Mouse (Mus musculus): ENCODE data around the gene Cst9. TPM values are rescaled to one million over a fixed set of nuclear protein-coding genes. Genes with fewer than 3 reads are reported as not detected.

The Cst9 gene
- not detected for total RNA-seq (2023)

GRCm38 (mm10) chr2:148834912-148835311 is at the start of gene Cst9:
TSS of gene Cst9 (plus strand) at chr2:148835147.

GRCm38 (mm10) chr2:148789142-148789541 is 45.8 kb upstream of the Cst9 start, which contains the start of gene Cst12:
TSS of gene Cst12 (plus strand) at chr2:148789361.

GRCm38 (mm10) chr2:148798485-148798884 is 36.5 kb upstream of the Cst9 start, which contains the start of gene Cst8:
TSS of gene Cst8 (plus strand) at chr2:148798785.

GRCm38 (mm10) chr2:148819909-148820308 is 15.0 kb upstream of the Cst9 start, which contains the start of gene Cst13:
TSS of gene Cst13 (plus strand) at chr2:148820081.

GRCm38 (mm10) chr2:148864966-148865365 is 30.0 kb downstream of the Cst9 start, which contains the start of gene 9230104L09Rik:
TSS of gene 9230104L09Rik (minus strand) at chr2:148865038.

GRCm38 (mm10) chr2:148875335-148875811 is 40.4 kb downstream of the Cst9 start, which contains the start of gene Cst3:
TSS of gene Cst3 (minus strand) at chr2:148875692.

Other genes starting within 250 kb of the Cst9 start
- gene Nxt1, start 162.5 kb upstream of the Cst9 start, total RNA-seq (2023) = 10 to 100 TPM; 27.3 to 28.1 TPM
- 10 to 100 TPM; 15.2 to 15.5 TPM for gene Gzf1, start 154.1 kb upstream of the Cst9 start, total RNA-seq (2023)
- gene Napb, start 102.7 kb upstream of the Cst9 start, total RNA-seq (2023) = 1 to 10 TPM; 1.5 to 2.3 TPM
- gene Cstl1, start 84.8 kb upstream of the Cst9 start, total RNA-seq (2023) = not detected
- gene Cst11, start 63.6 kb upstream of the Cst9 start, total RNA-seq (2023) = not detected
- gene 8030411F24Rik, start 53.1 kb upstream of the Cst9 start, total RNA-seq (2023) = not detected
- not detected for gene Cst12, start 45.8 kb upstream of the Cst9 start, total RNA-seq (2023)
- not detected for gene Cst8, start 36.4 kb upstream of the Cst9 start, total RNA-seq (2023)
- not detected for gene Cst13, start 15.1 kb upstream of the Cst9 start, total RNA-seq (2023)
- not detected for gene 9230104L09Rik, start 29.9 kb downstream of the Cst9 start, total RNA-seq (2023)
- gene Cst3, start 40.5 kb downstream of the Cst9 start, total RNA-seq (2023) = 100 to 1,000 TPM; 600 to 630 TPM
- gene Gm1330, start 168.1 kb downstream of the Cst9 start, total RNA-seq (2023) = not detected
- gene Gm10750, start 182.1 kb downstream of the Cst9 start, total RNA-seq (2023) = not detected

All from neutrophil, adult 83 days (primary cell).